Mouse (Mus musculus) stomach, postnatal 0 days (tissue): ENCODE measurements around the gene Ssrp1.

Experiments used
- CTCF ChIP-seq: IDR thresholded peaks from 2 replicates; pipeline ENCODE4 v1.5.1; 2016; ENCODE audit warnings: antibody characterized with exemption, low read depth, mild to moderate bottlenecking, moderate library complexity
- EP300 ChIP-seq: optimal IDR thresholded peaks from 2 replicates; pipeline ENCODE3; 2016; ENCODE audit warnings: antibody characterized with exemption

- TF ChIP-seq CTCF, result no peak
- TF ChIP-seq EP300, result no peak
These were observed 19.7 kb downstream of the Ssrp1 start for GRCm38 (mm10) chr2:85056711-85057110.
